Mouse (Mus musculus): ENCODE results near the gene Uhmk1.

DNA sequence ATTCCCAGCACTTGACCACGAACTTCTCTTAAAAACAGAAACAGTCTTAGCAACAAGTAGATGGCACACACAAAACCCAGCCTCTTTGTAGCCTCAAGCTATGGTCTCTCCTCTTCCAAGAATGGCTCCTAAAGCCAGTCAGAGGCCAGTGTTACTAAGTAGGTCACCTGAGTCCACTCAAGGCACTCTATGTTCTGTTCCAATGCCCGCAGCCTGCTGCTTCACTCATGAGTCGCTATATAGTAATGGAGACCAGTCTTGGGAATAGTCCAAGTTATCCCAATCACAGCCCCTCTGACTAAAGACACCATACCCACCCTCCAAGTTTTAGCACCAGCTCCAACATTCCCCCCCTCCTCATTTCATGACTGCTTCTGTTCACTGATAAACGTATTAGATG lies 69.6 kb downstream of the Uhmk1 start:
- no peak for TF ChIP-seq FLI1 (IDR thresholded peaks at IDR 0.05; ENCODE audit: low read length)
- no peak for TF ChIP-seq GATA1 (IDR thresholded peaks at IDR 0.05; ENCODE audit: borderline replicate concordance, low read length)
